Mouse (Mus musculus): ENCODE measurements around the gene Akap8l.

DNA sequence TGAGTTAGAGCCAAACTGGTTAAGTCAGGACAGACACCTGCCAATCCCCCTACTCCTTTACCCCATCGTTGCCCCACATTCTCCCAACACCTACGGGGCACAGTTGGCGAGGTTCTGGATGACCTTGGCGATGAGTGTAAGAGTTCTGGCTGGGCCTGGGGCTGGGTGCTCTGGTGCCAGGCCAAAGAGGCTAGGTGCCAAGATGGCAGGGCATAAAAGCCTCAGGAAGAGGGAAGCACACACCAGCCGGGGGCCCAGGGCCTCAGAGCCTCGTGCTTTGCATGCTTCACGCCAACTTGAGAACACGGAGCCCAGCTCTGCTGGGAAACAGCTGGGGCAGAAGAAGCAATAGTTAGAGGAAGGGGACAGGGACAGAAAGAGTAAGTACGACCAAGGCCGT is 43.5 kb upstream of the Akap8l start:
- TF ChIP-seq POLR2A (IDR thresholded peaks at IDR 0.05; ENCODE audit: low read depth, low read length) (no peak), CTCF (IDR thresholded peaks at IDR 0.05; ENCODE audit: extremely low read depth, insufficient read length, insufficient replicate concordance, low read depth, low read length) (no peak)

All from small intestine, adult 2 months (tissue).